Mouse (Mus musculus): ENCODE results near the gene Asic2.

GRCm38 (mm10) chr11:81135141-81135540 is 833.1 kb downstream of the Asic2 start:
- TF ChIP-seq POLR2A (IDR thresholded peaks at IDR 0.05; ENCODE audit: borderline replicate concordance, extremely low read depth, insufficient read depth, insufficient read length, poor library complexity, severe bottlenecking) (no peak), CTCF (IDR thresholded peaks at IDR 0.05; ENCODE audit: borderline replicate concordance, extremely low read depth, insufficient read depth, insufficient read length) (no peak)

All from brain, embryonic 14.5 days (tissue).